Mouse (Mus musculus) cortical plate, adult 2 months (tissue): ENCODE measurements at regions not wholly inside any gene's neighbourhood (a gene's known extent, or its start where the extent isn't known, plus 50 kb on each side); places are given as distances from the start of the nearest gene placed in this dataset.

Experiments
- H3K27ac ChIP-seq: fragments of 200-500 bp; 2 replicates; pipeline ENCODE4 v1.5.1; 2012; ENCODE audit warnings: low read length, control low read depth, inconsistent platforms; ENCODE audit not compliant: insufficient read depth
- H3K4me1 ChIP-seq: fragments of 200-500 bp; 2 replicates; pipeline ENCODE4 v1.6.1; 2011; ENCODE audit warnings: low read length; ENCODE audit not compliant: control insufficient read depth, insufficient read depth
- H3K4me3 ChIP-seq: fragments of 200-500 bp; 2 replicates; pipeline ENCODE4 v1.5.1; 2011; ENCODE audit warnings: mild to moderate bottlenecking, low read length, control low read depth; ENCODE audit not compliant: insufficient read depth
- CTCF ChIP-seq: fragments of 200-500 bp; IDR thresholded peaks from 2 replicates; pipeline ENCODE4 v1.5.1; 2011; ENCODE audit warnings: mild to moderate bottlenecking, control low read depth, low read length; ENCODE audit not compliant: insufficient read depth; ENCODE audit errors: extremely low read depth
- POLR2A ChIP-seq: fragments of 200-500 bp; IDR thresholded peaks from 2 replicates; pipeline ENCODE4 v1.6.1; 2011; ENCODE audit warnings: mild to moderate bottlenecking, low read length, control low read depth; ENCODE audit not compliant: insufficient read depth; ENCODE audit errors: extremely low read depth

DNA sequence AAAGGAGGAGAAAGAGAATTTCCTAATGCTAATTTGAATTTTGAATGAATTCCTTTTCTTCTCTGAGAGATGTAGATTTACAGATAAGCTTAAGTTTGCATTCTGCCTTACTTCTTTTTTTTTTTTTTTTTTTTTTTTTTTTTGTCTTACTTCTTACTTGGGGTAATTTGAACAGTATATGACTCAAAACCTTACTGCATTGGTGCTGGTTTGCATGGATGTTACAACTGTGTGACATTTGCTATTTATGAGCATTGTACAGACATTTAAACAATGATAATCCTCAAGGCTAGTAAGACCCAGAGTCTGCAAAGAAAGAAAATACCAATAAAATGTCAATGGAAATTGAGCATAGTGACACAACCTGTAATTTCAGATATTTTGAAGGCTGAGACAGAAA is 174.7 kb upstream of the Chl1 start:
- no peak for TF ChIP-seq POLR2A
- no peak for TF ChIP-seq CTCF
- Histone ChIP-seq H3K4me1 (no peaks in the 10 kb centered on the region), H3K27ac (no peak overlapping the region), H3K4me3 (no peak overlapping the region)

DNA sequence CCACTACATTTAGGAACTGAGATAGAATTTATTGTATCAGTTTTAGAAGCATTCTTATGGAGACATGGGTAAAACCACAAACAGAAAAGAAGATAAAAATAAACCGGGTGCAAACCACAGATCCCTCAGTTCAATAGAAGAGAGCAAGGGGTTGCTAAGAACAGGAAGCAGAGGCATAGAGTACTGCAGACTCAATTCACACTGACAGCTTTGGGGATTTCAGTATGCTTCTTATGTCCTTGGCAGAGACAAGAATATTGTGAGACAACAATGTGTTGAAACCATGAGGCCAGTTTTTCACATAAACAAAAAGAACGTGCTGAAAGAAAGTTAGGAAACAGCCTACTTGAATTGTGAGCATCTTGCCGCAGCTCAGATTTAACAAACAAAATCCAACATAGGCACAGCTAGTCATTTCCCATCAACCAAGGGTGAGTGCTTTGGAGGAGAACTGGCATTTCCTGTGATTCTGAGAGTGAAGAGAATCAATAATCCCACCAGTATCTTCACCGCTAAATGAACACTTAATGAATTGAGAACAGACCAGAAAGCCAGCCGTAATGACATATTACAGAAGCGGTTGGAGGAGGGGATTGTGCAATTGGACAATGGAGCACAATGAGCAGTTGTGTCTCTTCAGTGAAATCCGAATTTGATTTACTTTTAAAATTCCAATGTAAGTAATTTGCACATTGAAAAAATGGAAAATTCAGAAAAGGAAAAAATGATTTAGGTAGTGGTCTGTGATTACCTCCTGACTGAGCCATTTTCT is 170.2 kb upstream of the Chl1 start:
- H3K27ac ChIP-seq: no peak overlapping the region
- TF ChIP-seq POLR2A (no peak), CTCF (no peak)
- H3K4me1 ChIP-seq: no peaks in the 10 kb centered on the region
- H3K4me3 ChIP-seq: no peak overlapping the region

DNA sequence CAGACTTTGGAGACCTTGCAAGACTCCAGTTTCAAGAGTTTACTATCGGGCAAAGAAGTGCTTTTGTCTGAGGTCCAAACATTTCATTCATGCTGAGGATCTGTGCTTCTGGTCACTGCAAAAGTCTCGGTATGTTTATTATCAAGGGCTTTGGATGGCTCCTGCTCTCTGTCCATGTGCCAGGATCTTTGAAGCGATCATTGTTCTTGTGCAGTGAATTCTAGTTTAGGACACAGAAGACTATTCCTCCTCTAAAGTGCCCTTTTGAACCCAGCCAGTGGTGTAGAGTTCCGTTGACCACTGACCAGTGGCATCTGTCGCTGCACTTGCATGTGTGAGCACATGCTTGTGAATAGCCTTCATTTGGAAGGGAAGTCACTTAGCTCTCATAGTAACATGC is 166.9 kb upstream of the Chl1 start:
- TF ChIP-seq POLR2A (no peak), CTCF (no peak)
- no peak overlapping the region for H3K4me3 ChIP-seq
- H3K4me1 ChIP-seq: no peaks in the 10 kb centered on the region
- H3K27ac ChIP-seq: no peak overlapping the region; the same call in 1 of the 2 replicates

DNA sequence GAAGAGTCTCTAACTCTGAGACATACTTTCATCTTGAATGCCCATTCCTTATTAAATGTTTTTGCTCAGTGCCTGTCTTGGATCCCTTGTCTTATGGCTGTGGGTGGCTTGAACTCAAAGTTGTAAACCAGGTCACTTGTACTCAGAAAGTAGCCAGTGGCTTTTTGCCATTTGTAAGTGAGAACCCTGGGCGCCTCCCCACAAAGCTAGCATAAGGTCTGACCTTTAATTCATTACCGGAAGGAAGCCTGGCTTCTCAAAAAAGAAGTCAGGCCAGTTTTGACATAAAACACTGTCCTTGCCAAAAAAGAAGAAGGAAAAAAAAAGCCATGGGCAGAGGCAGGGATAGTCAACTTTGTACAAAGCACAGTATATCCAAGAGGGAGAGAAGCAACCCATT is 166.0 kb upstream of the Chl1 start:
- Histone ChIP-seq H3K27ac (no peak overlapping the region), H3K4me1 (no peaks in the 10 kb centered on the region), H3K4me3 (no peak overlapping the region)
- TF ChIP-seq CTCF: no peak
- TF ChIP-seq POLR2A: no peak

DNA sequence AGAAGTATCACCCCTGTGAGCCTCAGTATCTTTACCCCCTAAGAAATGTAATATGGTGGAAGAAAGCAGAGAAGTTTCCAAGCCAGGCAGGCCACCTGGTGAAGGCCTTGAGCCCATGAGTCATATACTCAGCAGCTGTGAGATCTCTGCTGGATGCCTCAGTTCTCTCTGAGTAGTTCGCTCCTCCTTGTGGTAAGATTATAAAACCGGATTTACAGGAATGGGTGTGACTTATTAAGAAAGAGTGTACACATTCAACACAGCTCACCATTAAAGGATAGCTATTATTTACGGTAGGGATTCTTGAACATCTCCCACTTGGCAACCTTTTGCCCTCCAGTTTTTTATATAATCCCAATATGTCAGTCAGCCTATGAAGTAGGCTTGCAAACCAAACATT is 165.2 kb upstream of the Chl1 start:
- Histone ChIP-seq H3K27ac (no peak overlapping the region), H3K4me1 (no peaks in the 10 kb centered on the region), H3K4me3 (no peak overlapping the region)
- TF ChIP-seq POLR2A: no peak

DNA sequence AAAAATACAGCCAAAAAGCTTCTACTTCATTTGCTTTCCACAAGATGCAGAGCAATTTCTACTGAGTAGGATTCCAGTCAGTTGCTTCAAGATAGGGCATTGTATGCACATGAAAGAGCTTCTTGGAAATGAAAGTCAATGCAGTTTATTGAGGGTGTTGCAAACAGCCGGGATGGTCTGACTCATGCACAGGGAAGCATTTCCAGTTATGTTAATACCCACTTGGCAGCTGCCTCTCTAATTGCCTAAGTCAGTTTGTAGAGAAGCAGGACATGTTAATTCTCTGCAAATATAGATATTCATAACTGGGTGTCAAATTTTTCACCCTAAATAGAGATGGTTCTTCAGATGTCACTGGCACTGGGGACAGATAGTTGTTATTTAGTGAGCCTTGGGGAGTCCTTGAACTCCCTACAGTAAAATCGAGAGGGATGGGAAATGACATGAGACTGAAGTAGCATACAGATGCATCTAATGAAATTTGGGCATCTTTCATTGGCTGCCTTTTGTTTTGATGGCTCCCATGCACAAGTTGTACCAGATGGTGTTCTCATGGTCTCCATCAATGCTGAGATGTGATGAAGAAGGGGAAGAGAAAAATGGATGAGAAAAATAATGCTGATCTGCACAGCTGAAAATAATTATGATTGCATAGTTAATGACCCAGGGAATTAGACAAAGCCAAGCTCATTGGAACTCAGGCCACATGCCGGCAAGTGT is 157.8 kb upstream of the Chl1 start:
- Histone ChIP-seq H3K27ac (no peak overlapping the region), H3K4me1 (no peaks in the 10 kb centered on the region), H3K4me3 (no peak overlapping the region)
- TF ChIP-seq CTCF: no peak
- TF ChIP-seq POLR2A: no peak

DNA sequence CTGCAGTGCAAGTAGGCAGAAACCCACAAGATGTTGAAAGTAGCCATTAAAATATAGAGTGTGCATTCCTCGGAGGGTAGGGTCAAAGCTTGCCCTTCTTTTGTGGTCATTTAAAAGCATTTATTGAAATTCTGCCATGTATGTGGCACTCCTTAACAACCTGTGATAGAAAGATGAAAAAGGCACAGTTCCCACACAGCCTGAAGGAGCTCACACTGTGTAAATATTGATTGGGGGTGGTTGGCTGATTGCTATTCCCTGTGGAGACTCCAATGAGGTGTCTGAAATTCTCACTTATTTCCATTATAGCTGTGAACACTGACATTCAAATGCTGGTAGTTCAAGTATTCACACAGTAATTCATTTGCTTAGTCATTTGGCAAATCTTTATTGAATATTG is 157.0 kb upstream of the Chl1 start:
- H3K27ac ChIP-seq: no peak overlapping the region
- no peak for TF ChIP-seq CTCF
- no peak for TF ChIP-seq POLR2A

DNA sequence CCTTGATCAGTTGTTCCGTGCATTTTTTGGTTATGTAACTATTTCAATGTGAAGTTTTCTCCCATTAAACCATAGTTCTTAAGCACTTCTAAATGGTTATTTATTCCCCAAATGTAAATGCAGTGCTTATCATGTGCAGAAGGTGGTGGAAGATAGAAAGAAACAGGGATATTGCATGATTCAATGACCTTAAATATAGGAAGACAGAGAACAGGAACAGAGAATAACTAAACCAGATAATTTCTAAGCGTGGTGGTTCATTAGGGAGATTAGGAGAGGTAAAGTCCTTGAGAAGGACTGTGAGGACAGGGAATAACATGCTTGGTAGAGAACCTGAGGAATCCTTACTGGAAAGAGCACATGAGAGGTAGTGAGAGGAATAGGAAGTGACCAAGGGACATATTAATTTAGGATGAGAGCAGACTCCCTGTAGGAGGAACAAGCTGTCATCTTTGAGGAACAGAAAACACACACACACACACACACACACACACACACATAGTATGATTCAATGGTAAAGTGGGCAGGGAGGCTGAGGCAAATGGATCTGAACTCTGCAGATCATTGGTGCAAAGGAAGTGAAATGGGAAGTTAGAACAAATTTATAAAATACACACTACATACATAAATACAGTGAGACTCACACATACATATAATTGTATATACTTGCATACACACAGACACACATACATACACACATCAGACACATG is 143.4 kb upstream of the Chl1 start:
- Histone ChIP-seq H3K27ac (no peak overlapping the region), H3K4me1 (no peaks in the 10 kb centered on the region), H3K4me3 (no peak overlapping the region)
- no peak for TF ChIP-seq POLR2A
- no peak for TF ChIP-seq CTCF

More for the DNA sequence above, 157.0 kb upstream of the Chl1 start:
- H3K4me1 ChIP-seq: no peaks in the 10 kb centered on the region
- no peak overlapping the region for H3K4me3 ChIP-seq

DNA sequence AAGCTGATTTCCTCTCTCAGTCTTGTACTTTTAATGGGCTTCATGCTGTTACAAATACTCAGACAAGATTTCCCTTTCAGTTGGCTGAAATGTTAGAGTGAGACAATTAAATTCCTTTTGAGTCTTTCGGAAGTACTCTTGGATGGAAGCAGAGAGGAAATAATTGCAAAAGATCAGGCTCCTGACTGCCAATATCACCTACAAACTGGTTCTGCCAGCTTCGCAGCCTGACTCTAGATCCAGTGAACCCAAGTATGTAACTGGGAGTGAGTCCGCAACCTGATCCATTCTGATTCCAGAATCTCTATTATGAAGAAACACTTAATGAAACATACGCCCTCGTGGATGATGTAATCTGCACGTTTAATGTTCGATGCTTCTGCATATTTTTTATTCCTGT is 135.4 kb upstream of the Chl1 start:
- Histone ChIP-seq H3K27ac (no peak overlapping the region), H3K4me3 (no peak overlapping the region), H3K4me1 (no peaks in the 10 kb centered on the region)
- TF ChIP-seq POLR2A (no peak), CTCF (no peak)
